Mouse (Mus musculus): ENCODE data around the gene Dhx37.

GRCm38 (mm10) chr5:125402991-125403390 is 30.9 kb downstream of the Dhx37 start:
- TF ChIP-seq CTCF (IDR thresholded peaks at IDR 0.05) (no peak), EP300 (IDR thresholded peaks at IDR 0.05) (no peak)

Data from lung, postnatal 0 days (tissue).